Mouse (Mus musculus): ENCODE data around the gene Cracr2a. TPM values are rescaled to one million over a fixed set of nuclear protein-coding genes. Genes with fewer than 3 reads are reported as not detected.

The Cracr2a gene
- polyA plus RNA-seq, 1 experiment from 2014 or later, result 1.9 TPM

GRCm38 (mm10) chr6:127692298-127692697 is 131.2 kb downstream of the Cracr2a start:
- no peak overlapping the region for H3K4me3 ChIP-seq (ENCODE audit: low read length)
- 0 out of 2 replicates have a peak, but pooled peaks cover 2% of the 10 kb centered on the region for H3K27me3 ChIP-seq (ENCODE audit: control insufficient read depth, insufficient read depth, low read length)
- no peak overlapping the region for H3K4me2 ChIP-seq (ENCODE audit: low read depth, low read length)
- WGBS, result 47% methylated on average over 7 of the region's 7 CpGs
- H3K9ac ChIP-seq (ENCODE audit: low read length), result no peak overlapping the region
- no peaks in the 10 kb centered on the region for H3K4me1 ChIP-seq (ENCODE audit: control insufficient read depth, insufficient read depth, low read length)
- no peak overlapping the region for H3K27ac ChIP-seq (ENCODE audit: low read length)
- H3K9me3 ChIP-seq (replicated peaks; ENCODE audit: control insufficient read depth, low read length), result no peaks in the 10 kb centered on the region
- no peaks in the 10 kb centered on the region for H3K36me3 ChIP-seq (ENCODE audit: control insufficient read depth, insufficient read depth)
- no peak for ATAC-seq (replicated peaks; ENCODE audit: extremely low read depth, insufficient read depth, low FRiP score)

- Histone ChIP-seq H3K9ac (ENCODE audit: low read length) (no peak overlapping the region), H3K27ac (ENCODE audit: low read length) (no peak overlapping the region), H3K4me3 (ENCODE audit: low read length) (no peak overlapping the region), H3K9me3 (replicated peaks; ENCODE audit: control insufficient read depth, low read length) (no peaks in the 10 kb centered on the region), H3K27me3 (ENCODE audit: control insufficient read depth, insufficient read depth, low read length) (0 out of 2 replicates have a peak, but pooled peaks cover 2% of the 10 kb centered on the region), H3K4me1 (ENCODE audit: control insufficient read depth, insufficient read depth, low read length) (no peaks in the 10 kb centered on the region), H3K36me3 (ENCODE audit: control insufficient read depth, insufficient read depth) (no peaks in the 10 kb centered on the region), H3K4me2 (ENCODE audit: low read depth, low read length) (no peak overlapping the region)
- ATAC-seq (replicated peaks; ENCODE audit: extremely low read depth, insufficient read depth, low FRiP score), result no peak
- WGBS, result 83% methylated on average over 7 of the region's 7 CpGs
Observed at GRCm38 (mm10) chr6:127693681-127694080, 132.5 kb downstream of the Cracr2a start.

GRCm38 (mm10) chr6:127701036-127701783 is 140.1 kb downstream of the Cracr2a start:
- Histone ChIP-seq H3K27me3 (ENCODE audit: control insufficient read depth, insufficient read depth, low read length) (no peaks in the 10 kb centered on the region), H3K36me3 (ENCODE audit: control insufficient read depth, insufficient read depth) (no peaks in the 10 kb centered on the region), H3K4me2 (ENCODE audit: low read depth, low read length) (no peak overlapping the region), H3K9ac (ENCODE audit: low read length) (no peak overlapping the region), H3K27ac (ENCODE audit: low read length) (no peak overlapping the region), H3K4me3 (ENCODE audit: low read length) (no peak overlapping the region), H3K9me3 (replicated peaks; ENCODE audit: control insufficient read depth, low read length) (no peaks in the 10 kb centered on the region), H3K4me1 (ENCODE audit: control insufficient read depth, insufficient read depth, low read length) (no peaks in the 10 kb centered on the region)
- 54% methylated on average over 10 of the region's 11 CpGs for WGBS
- ATAC-seq (replicated peaks; ENCODE audit: extremely low read depth, insufficient read depth, low FRiP score), result no peak

- Histone ChIP-seq H3K4me2 (ENCODE audit: low read depth, low read length) (no peak overlapping the region), H3K9me3 (replicated peaks; ENCODE audit: control insufficient read depth, low read length) (no peaks in the 10 kb centered on the region), H3K4me1 (ENCODE audit: control insufficient read depth, insufficient read depth, low read length) (peaks cover 5% of the 10 kb centered on the region), H3K27me3 (ENCODE audit: control insufficient read depth, insufficient read depth, low read length) (no peaks in the 10 kb centered on the region), H3K27ac (ENCODE audit: low read length) (no peak overlapping the region), H3K4me3 (ENCODE audit: low read length) (no peak overlapping the region), H3K9ac (ENCODE audit: low read length) (no peak overlapping the region), H3K36me3 (ENCODE audit: control insufficient read depth, insufficient read depth) (no peaks in the 10 kb centered on the region)
- WGBS, result 57% methylated on average over 1 of the region's 1 CpGs
- peak; percentile 32 for ATAC-seq (replicated peaks; ENCODE audit: extremely low read depth, insufficient read depth, low FRiP score)
Observed at GRCm38 (mm10) chr6:127708218-127708628, 147.1 kb downstream of the Cracr2a start.

- no peak overlapping the region for H3K27ac ChIP-seq (ENCODE audit: low read length)
- H3K36me3 ChIP-seq (ENCODE audit: control insufficient read depth, insufficient read depth), result no peaks in the 10 kb centered on the region
- H3K9me3 ChIP-seq (replicated peaks; ENCODE audit: control insufficient read depth, low read length), result no peaks in the 10 kb centered on the region
- ATAC-seq (replicated peaks; ENCODE audit: extremely low read depth, insufficient read depth, low FRiP score), result no peak
- no peaks in the 10 kb centered on the region for H3K27me3 ChIP-seq (ENCODE audit: control insufficient read depth, insufficient read depth, low read length)
- WGBS, result 33% methylated on average over 5 of the region's 5 CpGs
- no peak overlapping the region for H3K4me3 ChIP-seq (ENCODE audit: low read length)
- H3K4me1 ChIP-seq (ENCODE audit: control insufficient read depth, insufficient read depth, low read length), result peaks cover 7% of the 10 kb centered on the region
- no peak overlapping the region for H3K4me2 ChIP-seq (ENCODE audit: low read depth, low read length)
- H3K9ac ChIP-seq (ENCODE audit: low read length), result no peak overlapping the region
Observed at GRCm38 (mm10) chr6:127714906-127715305, 153.8 kb downstream of the Cracr2a start.

GRCm38 (mm10) chr6:127715428-127715827 is 154.3 kb downstream of the Cracr2a start:
- WGBS, result 41% methylated on average over 5 of the region's 5 CpGs
- 0 out of 2 replicates have a peak, but pooled peaks have one; percentile 59 for ATAC-seq (replicated peaks; ENCODE audit: extremely low read depth, insufficient read depth, low FRiP score)

GRCm38 (mm10) chr6:127717239-127718137 is 156.3 kb downstream of the Cracr2a start:
- H3K27me3 ChIP-seq (ENCODE audit: control insufficient read depth, insufficient read depth, low read length), result no peaks in the 10 kb centered on the region
- H3K9me3 ChIP-seq (replicated peaks; ENCODE audit: control insufficient read depth, low read length), result no peaks in the 10 kb centered on the region
- ATAC-seq (replicated peaks; ENCODE audit: extremely low read depth, insufficient read depth, low FRiP score), result no peak
- WGBS, result 70% methylated on average over 21 of the region's 21 CpGs
- no peak overlapping the region for H3K27ac ChIP-seq (ENCODE audit: low read length)
- no peak overlapping the region for H3K9ac ChIP-seq (ENCODE audit: low read length)
- H3K4me1 ChIP-seq (ENCODE audit: control insufficient read depth, insufficient read depth, low read length), result peaks cover 7% of the 10 kb centered on the region
- no peaks in the 10 kb centered on the region for H3K36me3 ChIP-seq (ENCODE audit: control insufficient read depth, insufficient read depth)
- H3K4me3 ChIP-seq (ENCODE audit: low read length), result no peak overlapping the region
- H3K4me2 ChIP-seq (ENCODE audit: low read depth, low read length), result no peak overlapping the region

More at GRCm38 (mm10) chr6:127715428-127715827, 154.3 kb downstream of the Cracr2a start:
- H3K27ac ChIP-seq (ENCODE audit: low read length), result no peak overlapping the region
- no peaks in the 10 kb centered on the region for H3K9me3 ChIP-seq (replicated peaks; ENCODE audit: control insufficient read depth, low read length)
- H3K4me1 ChIP-seq (ENCODE audit: control insufficient read depth, insufficient read depth, low read length), result peaks cover 7% of the 10 kb centered on the region
- no peaks in the 10 kb centered on the region for H3K36me3 ChIP-seq (ENCODE audit: control insufficient read depth, insufficient read depth)
- H3K4me3 ChIP-seq (ENCODE audit: low read length), result no peak overlapping the region
- no peak overlapping the region for H3K4me2 ChIP-seq (ENCODE audit: low read depth, low read length)
- no peaks in the 10 kb centered on the region for H3K27me3 ChIP-seq (ENCODE audit: control insufficient read depth, insufficient read depth, low read length)
- no peak overlapping the region for H3K9ac ChIP-seq (ENCODE audit: low read length)

- Histone ChIP-seq H3K27me3 (ENCODE audit: control insufficient read depth, insufficient read depth, low read length) (no peaks in the 10 kb centered on the region), H3K9me3 (replicated peaks; ENCODE audit: control insufficient read depth, low read length) (no peaks in the 10 kb centered on the region), H3K4me2 (ENCODE audit: low read depth, low read length) (no peak overlapping the region), H3K36me3 (ENCODE audit: control insufficient read depth, insufficient read depth) (no peaks in the 10 kb centered on the region), H3K4me1 (ENCODE audit: control insufficient read depth, insufficient read depth, low read length) (peaks cover 6% of the 10 kb centered on the region), H3K27ac (ENCODE audit: low read length) (no peak overlapping the region), H3K9ac (ENCODE audit: low read length) (no peak overlapping the region), H3K4me3 (ENCODE audit: low read length) (no peak overlapping the region)
- no peak; the same call in 1 of the 2 replicates for ATAC-seq (replicated peaks; ENCODE audit: extremely low read depth, insufficient read depth, low FRiP score)
- WGBS, result 79% methylated on average over 14 of the region's 14 CpGs
Observed at GRCm38 (mm10) chr6:127719875-127720274, 158.7 kb downstream of the Cracr2a start.

GRCm38 (mm10) chr6:127723126-127723525 is 162.0 kb downstream of the Cracr2a start:
- no peaks in the 10 kb centered on the region for H3K27me3 ChIP-seq (ENCODE audit: control insufficient read depth, insufficient read depth, low read length)
- no peak overlapping the region for H3K4me3 ChIP-seq (ENCODE audit: low read length)
- no peaks in the 10 kb centered on the region for H3K4me1 ChIP-seq (ENCODE audit: control insufficient read depth, insufficient read depth, low read length)
- no peak overlapping the region for H3K4me2 ChIP-seq (ENCODE audit: low read depth, low read length)
- H3K27ac ChIP-seq (ENCODE audit: low read length), result no peak overlapping the region
- no peak for ATAC-seq (replicated peaks; ENCODE audit: extremely low read depth, insufficient read depth, low FRiP score)
- H3K9me3 ChIP-seq (replicated peaks; ENCODE audit: control insufficient read depth, low read length), result no peaks in the 10 kb centered on the region
- 56% methylated on average over 8 of the region's 8 CpGs for WGBS
- H3K9ac ChIP-seq (ENCODE audit: low read length), result no peak overlapping the region
- no peaks in the 10 kb centered on the region for H3K36me3 ChIP-seq (ENCODE audit: control insufficient read depth, insufficient read depth)
